Mouse (Mus musculus) ES-Bruce4 (cell line): ENCODE results near the gene Ano6.

Experiments
- CTCF ChIP-seq: IDR thresholded peaks from one replicate; pipeline ENCODE4 v1.8.1; 2011; ENCODE audit warnings: low read depth, low read length
- EP300 ChIP-seq: IDR thresholded peaks from 2 replicates; pipeline ENCODE4 v1.6.1; 2011; ENCODE audit warnings: low read depth, low read length; ENCODE audit not compliant: insufficient read depth
- POLR2A ChIP-seq: IDR thresholded peaks from one replicate; pipeline ENCODE4 v1.8.1; 2011; ENCODE audit warnings: low read length; ENCODE audit not compliant: insufficient read depth

GRCm38 (mm10) chr15:95871631-95872030 is 81.0 kb downstream of the Ano6 start:
- TF ChIP-seq POLR2A, result no peak
- no peak for TF ChIP-seq CTCF
- TF ChIP-seq EP300, result no peak
